Mouse (Mus musculus): Measurements from ENCODE around the gene Acsm2. TPM values are rescaled to one million over a fixed set of nuclear protein-coding genes. Genes with fewer than 3 reads are reported as not detected.

Gene Acsm2
- total and polyA plus RNA-seq, 3 experiments: not detected

GRCm38 (mm10) chr7:119525881-119526281 is 28.3 kb upstream of the Acsm2 start (continued):
- no peak for TF ChIP-seq MEF2A (IDR thresholded peaks at IDR 0.05; ENCODE audit: extremely low read depth, insufficient replicate concordance, low read depth, low read length, poor library complexity, severe bottlenecking)

GRCm38 (mm10) chr7:119526486-119526885 is 27.7 kb upstream of the Acsm2 start:
- no peaks in the 10 kb centered on the region for H3K27me3 ChIP-seq (ENCODE audit: control insufficient read depth in 1 of 2, insufficient read depth in 2 of 2, low read length in 2 of 2)
- TF ChIP-seq NRF1 (IDR thresholded peaks at IDR 0.05; ENCODE audit: insufficient read depth, low read depth, low read length, poor library complexity, severe bottlenecking): no peak
- TF ChIP-seq HCFC1 (IDR thresholded peaks at IDR 0.05; ENCODE audit: low read depth, low read length): no peak
- no peak for TF ChIP-seq ELF1 (IDR thresholded peaks at IDR 0.05; ENCODE audit: low read depth, low read length)
- no peak for TF ChIP-seq TAL1 (IDR thresholded peaks at IDR 0.05; ENCODE audit: low read length)
- TF ChIP-seq EP300 (IDR thresholded peaks at IDR 0.05; ENCODE audit: low read depth in 1 of 2, low read length in 2 of 2): no peak
- no peak for TF ChIP-seq ZNF384 (IDR thresholded peaks at IDR 0.05; ENCODE audit: low read depth, low read length)
- TF ChIP-seq ZMIZ1 (IDR thresholded peaks at IDR 0.05; ENCODE audit: low read depth, low read length): no peak
- TF ChIP-seq GABPA (IDR thresholded peaks at IDR 0.05; ENCODE audit: low read depth, low read length): no peak
- TF ChIP-seq MEF2A (IDR thresholded peaks at IDR 0.05; ENCODE audit: extremely low read depth, insufficient replicate concordance, low read depth, low read length, poor library complexity, severe bottlenecking): no peak
- no peak for TF ChIP-seq POLR2A (IDR thresholded peaks at IDR 0.05; ENCODE audit: control insufficient read depth in 1 of 2, insufficient read depth in 1 of 2, low read depth in 1 of 2, low read length in 2 of 2, poor library complexity in 1 of 2)
- TF ChIP-seq CTCF (IDR thresholded peaks at IDR 0.05 in 2 of 3, conservative IDR thresholded peaks at IDR 0.05 in 1 of 3; ENCODE audit: control insufficient read depth in 1 of 3, insufficient read depth in 1 of 3, low read depth in 2 of 3, low read length in 3 of 3, poor library complexity in 1 of 3, severe bottlenecking in 1 of 3): no peak
- no peak for TF ChIP-seq NELFE (IDR thresholded peaks at IDR 0.05; ENCODE audit: low read depth, low read length)
- no peak for TF ChIP-seq CHD1 (IDR thresholded peaks at IDR 0.05; ENCODE audit: low read depth, low read length)
- no peak for TF ChIP-seq USF1 (IDR thresholded peaks at IDR 0.05; ENCODE audit: low read depth, low read length)
- TF ChIP-seq GATA1 (IDR thresholded peaks at IDR 0.05; ENCODE audit: low read depth, low read length): no peak
- no peak for DNase-seq (ENCODE audit: low read depth, low spot score)
- no peak overlapping the region for H3K9ac ChIP-seq (ENCODE audit: control insufficient read depth, low read depth, low read length, poor library complexity, severe bottlenecking)
- no peak overlapping the region for H3K27ac ChIP-seq (ENCODE audit: control insufficient read depth, low read depth, low read length)
- no peaks in the 10 kb centered on the region for H3K4me1 ChIP-seq (ENCODE audit: control insufficient read depth in 1 of 2, insufficient read depth in 2 of 2, low read length in 2 of 2)
- H3K9me3 ChIP-seq (replicated peaks; ENCODE audit: insufficient read depth, low read length): no peaks in the 10 kb centered on the region
- H3K36me3 ChIP-seq (ENCODE audit: control insufficient read depth in 1 of 2, insufficient read depth in 2 of 2, low read length in 2 of 2): no peaks in the 10 kb centered on the region
- no peak overlapping the region for H3K4me3 ChIP-seq (ENCODE audit: control insufficient read depth in 1 of 2, insufficient read depth in 1 of 2, low read depth in 2 of 2, low read length in 2 of 2)
- H3K79me2 ChIP-seq (ENCODE audit: control insufficient read depth, insufficient read depth, low read length, poor library complexity): no peaks in the 10 kb centered on the region

- Histone ChIP-seq H3K79me2 (ENCODE audit: control insufficient read depth, insufficient read depth, low read length, poor library complexity) (no peaks in the 10 kb centered on the region), H3K36me3 (ENCODE audit: control insufficient read depth in 1 of 2, insufficient read depth in 2 of 2, low read length in 2 of 2) (no peaks in the 10 kb centered on the region), H3K9me3 (replicated peaks; ENCODE audit: insufficient read depth, low read length) (no peaks in the 10 kb centered on the region), H3K27ac (ENCODE audit: control insufficient read depth, low read depth, low read length) (no peak overlapping the region), H3K9ac (ENCODE audit: control insufficient read depth, low read depth, low read length, poor library complexity, severe bottlenecking) (no peak overlapping the region), H3K4me3 (ENCODE audit: control insufficient read depth in 1 of 2, insufficient read depth in 1 of 2, low read depth in 2 of 2, low read length in 2 of 2) (no peak overlapping the region), H3K4me1 (ENCODE audit: control insufficient read depth in 1 of 2, insufficient read depth in 2 of 2, low read length in 2 of 2) (no peaks in the 10 kb centered on the region), H3K27me3 (ENCODE audit: control insufficient read depth in 1 of 2, insufficient read depth in 2 of 2, low read length in 2 of 2) (no peaks in the 10 kb centered on the region)
- TF ChIP-seq HCFC1 (IDR thresholded peaks at IDR 0.05; ENCODE audit: low read depth, low read length) (no peak), RCOR1 (IDR thresholded peaks at IDR 0.05; ENCODE audit: low read depth, low read length) (no peak)
- DNase-seq (ENCODE audit: low read depth, low spot score): no peak
Measured at GRCm38 (mm10) chr7:119527135-119527534, 27.0 kb upstream of the Acsm2 start.

All from MEL (cell line).